Mouse (Mus musculus): ENCODE results near the gene Smoc2.

The Smoc2 gene

DNA sequence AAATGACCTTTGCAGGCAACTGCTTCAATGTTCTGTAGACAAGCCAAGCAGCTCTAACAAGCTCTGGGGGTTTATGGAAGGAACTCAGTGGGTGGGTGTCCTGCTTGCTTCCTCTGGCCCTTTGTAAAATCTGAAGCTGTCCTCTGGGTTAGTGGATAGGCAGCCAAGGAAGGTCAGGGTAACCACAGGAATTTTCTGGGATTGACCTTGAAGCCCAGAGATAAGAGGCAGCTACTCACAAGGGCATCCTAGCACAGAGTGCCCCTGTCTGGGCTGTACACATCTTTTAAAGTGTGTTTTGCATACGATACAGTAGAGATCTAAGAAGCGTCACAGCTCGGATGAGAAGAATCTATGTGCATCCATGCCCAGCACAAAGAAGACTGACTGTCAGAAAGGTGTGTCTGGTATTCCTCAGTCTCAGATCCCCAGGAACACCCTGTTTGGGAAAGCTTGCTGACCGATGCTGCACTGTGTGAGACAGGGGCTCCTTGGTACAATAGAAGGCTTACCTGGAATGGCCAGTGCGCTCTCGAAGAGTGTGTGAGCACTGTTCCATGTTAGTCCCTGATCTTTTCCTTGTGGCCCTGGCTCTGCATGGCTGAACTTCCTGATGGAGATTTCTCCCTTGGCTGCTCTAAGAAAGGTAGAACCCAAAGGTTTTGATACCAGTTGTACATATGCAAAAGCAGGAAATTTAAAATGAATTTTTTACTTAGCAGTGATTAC, 69.9 kb downstream of the Smoc2 start:
- no peak for DNase-seq (ENCODE audit: low read depth)

DNA sequence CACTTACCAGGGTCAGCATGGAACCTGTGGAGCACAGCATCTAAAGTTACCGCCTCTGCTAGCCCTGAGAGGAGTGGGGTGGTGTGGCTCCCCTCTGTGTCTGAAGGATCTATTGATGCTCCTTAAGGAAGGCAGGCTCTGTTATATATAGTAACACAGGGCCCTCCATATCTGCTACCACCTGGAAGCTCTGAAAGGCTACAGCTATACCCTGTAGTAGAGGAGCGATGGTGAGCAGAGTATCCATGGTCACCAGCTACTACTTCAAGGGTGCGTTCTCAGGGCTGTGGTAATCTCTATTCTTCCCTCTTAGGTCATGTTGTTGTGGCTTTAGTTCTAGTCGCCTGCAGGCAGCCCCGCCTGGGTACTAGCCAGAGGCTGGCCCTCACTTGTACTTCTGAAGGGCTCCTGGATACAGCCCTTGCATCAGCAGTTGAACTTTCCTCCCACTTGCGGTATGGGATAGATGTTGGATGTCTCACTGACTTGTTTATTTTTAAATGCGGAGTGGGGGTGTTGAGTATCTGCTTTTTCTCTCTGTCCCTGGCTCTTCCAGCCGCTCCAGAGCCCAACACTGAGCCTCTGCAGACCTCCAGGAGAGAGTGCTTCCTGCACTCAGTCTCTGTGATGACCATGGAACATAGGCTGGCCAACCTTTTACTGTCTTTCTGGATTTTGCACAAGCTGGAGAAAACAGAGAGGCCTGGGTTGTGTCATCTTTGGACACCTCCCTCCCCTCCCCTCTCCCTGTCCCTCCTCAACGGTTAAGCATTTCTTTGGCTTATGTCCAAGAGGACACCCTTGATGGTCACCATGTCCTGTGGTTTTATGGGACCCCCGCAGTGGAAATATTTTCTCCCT, 74.1 kb downstream of the Smoc2 start:
- no peak for DNase-seq (ENCODE audit: low read depth)

DNA sequence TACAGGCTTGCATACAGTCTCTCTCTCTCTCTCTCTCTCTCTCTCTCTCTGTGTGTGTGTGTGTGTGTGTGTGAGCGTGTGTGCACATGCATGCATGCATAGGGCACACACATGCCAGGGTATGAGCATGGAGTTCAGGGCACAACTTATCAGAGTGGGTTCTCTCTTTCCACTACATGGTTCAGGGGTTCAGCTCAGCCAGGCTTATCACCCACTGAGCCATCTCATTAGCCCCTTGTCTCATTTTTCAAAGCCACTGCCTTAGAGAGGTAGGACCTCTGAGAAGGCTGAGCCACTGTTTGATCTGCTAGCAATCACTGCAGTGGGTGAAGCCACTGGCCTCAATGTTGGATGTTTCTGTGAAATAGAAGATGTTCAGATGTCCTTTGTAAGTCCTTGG, 82.2 kb downstream of the Smoc2 start:
- no peak for DNase-seq (ENCODE audit: low read depth)

DNA sequence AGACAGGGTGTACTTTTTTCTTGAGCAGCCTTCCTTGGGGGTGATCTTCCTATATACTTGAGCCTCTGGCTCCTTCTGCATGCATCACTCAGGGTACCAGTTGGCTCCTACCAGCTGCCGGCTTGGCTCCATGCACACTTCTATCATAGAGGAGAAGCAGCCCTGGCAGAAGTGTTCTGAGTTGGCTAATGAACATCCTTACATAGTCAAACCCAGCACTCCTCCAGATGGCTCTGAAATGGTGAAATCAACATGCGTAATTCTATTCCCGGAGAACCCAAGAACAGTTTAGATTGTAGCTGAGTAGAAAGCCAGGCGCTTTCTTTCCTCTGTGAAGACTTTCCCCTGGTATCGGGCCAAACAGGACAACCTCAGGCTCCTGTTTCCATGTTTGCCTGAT, 91.2 kb downstream of the Smoc2 start:
- DNase-seq (ENCODE audit: low read depth), result no peak

DNA sequence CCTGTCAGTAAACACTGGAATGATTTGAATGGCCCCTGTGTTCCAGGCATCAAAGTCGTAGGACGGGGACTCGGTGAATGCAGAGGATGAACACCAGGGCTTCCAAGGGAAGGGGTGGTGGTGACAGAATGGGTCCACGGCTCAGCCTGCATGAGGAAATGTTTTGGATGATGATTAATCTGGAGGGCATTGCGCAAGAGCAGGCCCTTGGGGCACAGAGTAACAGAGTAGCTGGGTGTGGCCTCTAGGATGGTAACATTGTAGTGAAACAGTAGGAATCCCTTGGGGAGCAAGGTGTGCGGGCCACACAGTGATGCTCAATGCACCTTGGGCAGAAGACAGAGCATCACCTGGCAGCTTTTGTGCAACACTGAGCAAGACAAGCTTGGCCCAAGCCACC, 92.3 kb downstream of the Smoc2 start:
- no peak for DNase-seq (ENCODE audit: low read depth)

DNA sequence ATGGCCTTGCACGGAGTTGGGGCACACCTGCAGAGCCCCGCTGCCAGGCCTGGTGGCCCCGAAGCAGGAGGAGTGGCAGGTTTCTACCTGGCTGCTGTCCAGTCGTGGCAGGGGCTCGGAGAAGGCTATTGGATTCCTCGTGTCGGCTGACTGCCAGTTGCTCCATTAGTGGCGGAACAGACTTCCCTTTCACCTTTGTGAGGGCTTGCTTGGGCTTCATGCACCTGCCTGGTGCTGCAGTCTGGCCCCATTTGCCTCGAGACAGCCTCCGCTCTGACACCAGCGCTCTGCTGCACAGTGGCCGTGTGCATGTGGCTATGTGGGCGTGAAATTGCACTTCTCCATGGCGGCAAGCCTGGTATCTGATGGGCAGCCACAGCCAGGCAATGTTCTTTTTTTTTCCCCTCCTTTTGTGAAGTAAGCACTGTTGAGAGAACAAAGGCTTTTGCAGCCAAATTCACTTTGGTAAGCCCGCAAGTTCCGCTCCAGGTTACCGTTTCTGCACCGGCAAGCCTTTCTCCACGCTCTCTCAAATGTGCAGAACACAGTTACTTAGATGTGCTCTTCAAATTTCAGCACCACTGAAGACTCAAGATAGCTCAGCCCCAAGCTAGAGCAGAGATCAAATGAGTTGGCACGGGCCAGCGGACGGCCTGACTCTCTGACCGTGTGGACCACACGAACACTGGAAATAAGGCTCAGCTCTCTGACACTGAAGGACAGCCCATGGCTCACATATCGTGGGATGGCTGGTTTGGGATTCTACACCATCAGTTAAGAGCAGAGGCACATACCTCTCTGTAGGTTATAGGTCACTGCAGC, 93.2 kb downstream of the Smoc2 start:
- no peak for DNase-seq (ENCODE audit: low read depth)

DNA sequence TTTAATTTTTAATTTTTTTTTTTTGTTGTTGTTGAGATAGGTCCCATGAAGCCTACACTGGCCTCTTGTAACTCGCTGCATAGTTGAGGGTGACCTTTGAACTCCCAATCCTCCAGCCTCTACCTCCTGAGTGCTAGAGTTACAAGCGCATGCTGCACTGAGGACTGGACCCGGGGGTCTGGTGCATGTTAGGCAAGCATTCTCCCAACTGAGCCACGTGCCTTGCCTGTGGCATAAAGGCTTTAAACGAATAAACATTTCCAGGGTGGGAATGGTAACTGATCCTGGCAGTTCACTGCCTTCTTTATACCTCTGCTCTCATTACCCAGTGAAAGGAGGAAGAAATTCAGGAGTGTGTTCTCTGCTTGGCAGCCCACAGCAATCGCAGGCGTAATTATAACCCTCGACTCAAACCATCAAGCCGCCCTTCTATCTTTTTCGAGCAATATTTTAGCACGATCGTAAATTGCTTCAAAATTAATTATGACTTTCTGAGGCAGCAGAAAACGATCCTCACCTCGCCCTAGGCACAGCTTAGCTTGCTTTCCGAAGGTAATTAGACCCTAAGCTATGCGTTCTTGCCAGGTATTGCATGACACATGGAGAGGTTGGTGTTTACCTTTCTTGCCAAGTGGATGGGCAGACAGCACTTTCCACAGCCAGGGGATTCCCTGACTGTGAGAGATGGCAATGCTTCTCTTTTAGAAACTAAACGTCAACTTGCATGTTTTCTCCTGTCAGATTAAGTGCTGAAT, 99.6 kb downstream of the Smoc2 start:
- DNase-seq (ENCODE audit: low read depth), result no peak

DNA sequence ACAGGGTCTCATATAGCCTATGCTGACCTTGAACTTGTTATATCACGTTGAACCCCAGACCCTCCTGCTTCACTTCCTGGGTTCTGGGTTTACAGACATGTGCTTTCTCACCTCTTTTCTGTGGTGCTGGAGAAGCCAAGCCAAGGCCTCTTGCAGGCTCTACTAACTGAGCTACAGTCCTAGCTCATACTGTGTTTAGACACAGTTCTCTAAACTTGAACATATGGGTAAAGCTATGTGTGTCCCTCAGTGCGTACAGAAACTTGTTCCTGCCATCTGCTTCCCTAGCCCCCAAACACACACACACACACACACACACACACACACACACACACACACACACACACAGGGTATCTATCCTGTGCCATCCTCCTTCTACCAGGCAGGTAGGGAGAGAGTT, 100.2 kb downstream of the Smoc2 start:
- DNase-seq (ENCODE audit: low read depth), result no peak

DNA sequence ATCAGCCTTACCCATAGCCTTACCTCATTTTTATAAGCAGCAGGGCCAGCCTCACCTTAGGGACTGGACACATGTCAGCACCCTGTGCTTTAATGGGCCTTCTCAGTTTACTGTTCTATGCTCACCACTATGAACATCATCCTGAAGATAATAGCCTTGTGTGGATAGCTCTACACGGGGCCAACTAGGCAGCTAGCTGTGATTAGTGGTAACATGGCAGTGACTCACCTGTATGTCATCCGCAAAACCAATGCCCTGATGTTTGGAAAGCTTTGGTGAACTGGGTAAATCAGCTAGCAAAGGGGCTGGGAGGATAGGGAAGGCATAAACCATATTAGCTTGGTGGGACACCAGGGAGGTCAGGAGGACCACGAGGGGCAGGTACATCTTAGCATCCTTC, 100.7 kb downstream of the Smoc2 start:
- DNase-seq (ENCODE audit: low read depth), result no peak

DNA sequence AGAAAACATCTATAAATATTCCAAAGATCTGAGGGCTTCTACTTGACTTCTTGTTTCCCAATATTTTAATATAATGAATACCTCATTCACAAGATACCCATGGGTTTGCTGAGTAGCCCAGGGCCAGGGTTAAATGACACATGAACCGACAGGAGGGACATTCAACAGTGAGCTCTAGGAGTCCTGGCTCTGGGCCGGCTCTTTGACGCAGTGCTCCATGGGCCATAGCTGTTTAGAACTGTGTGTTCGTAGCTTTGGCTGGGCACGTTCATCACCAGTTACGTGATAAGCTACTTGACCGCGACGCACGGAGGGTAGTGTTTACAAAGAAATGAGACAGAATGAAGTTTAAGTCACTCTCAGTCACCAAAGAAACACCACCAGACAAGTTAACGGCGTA, 101.2 kb downstream of the Smoc2 start:
- no peak for DNase-seq (ENCODE audit: low read depth)

DNA sequence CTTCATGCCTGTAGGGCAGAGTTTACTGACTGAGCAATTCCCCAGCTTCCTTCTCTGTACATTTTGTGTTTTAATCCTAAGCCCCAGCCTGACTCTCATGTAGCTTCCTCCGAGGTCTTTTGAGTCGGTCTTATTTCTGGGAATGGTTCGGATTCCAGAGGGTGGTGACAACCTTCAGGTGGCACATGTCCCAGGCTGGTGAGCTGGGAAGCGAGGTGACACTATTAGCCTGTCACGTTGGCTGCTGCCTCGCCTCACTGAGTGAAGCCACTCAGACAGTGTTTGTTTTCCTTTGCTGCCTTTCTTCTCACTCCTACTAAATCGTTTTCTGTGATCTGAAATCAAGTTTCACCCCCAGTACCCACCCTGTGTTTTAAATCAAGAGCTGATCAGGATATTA, 102.2 kb downstream of the Smoc2 start:
- no peak for DNase-seq (ENCODE audit: low read depth)

DNA sequence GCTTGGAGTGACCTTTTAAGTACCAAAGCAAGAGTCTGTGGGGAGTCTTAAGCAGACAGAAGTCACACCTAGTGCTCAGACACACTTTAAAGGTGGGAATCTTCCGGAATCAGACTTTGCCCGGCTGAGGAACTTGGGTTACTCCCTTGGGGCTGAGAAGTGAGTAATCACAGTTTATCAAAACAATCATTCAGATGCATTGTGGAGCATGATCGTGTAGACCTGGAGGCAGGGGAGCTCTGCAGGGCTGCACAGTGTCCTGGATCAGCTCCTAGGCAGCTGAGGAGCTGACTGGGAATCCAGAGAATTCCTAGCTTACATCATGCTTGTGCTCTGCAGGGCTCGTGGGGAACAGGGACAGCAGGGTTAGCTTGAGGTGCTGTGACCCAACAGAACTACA, 104.7 kb downstream of the Smoc2 start:
- no peak for DNase-seq (ENCODE audit: low read depth)

DNA sequence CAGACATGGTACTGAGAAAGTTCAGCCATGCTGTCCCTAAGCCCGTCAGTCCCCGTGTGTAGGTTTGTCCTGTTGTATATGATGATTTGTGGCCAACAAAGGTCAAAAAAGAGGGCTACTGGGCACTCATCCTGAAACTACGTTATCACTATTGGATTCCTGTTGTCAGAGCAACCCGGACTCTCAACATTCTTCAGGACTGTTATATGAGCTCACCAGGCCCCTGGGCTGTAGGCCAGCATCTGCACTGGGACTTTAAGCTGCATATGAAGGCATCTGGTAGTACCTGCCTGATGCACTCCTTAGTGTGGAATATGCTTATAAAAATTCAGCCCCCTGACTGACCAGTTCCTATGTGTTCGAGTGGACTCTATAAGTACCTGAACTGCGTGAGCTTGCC, 105.7 kb downstream of the Smoc2 start:
- DNase-seq (ENCODE audit: low read depth), result no peak

DNA sequence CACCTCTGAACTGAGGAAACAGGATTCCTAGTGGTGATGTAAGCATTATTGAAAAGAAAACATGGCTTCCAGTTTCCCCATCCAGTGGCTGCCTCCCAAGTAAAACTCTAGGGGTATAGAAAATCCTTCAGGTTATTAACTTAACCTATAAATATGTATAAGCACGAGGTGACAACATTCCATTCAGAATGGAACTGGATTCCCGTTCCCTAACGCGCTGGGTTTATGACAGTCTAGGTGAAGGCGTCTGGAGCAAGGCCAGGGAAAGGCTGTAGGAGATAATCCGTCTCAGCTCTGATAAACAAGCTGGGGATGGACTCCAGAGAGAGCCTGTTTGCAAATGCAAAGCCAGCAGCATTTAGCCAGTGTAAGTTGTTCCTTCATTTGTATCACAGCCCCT, 108.0 kb downstream of the Smoc2 start:
- DNase-seq (ENCODE audit: low read depth), result no peak

DNA sequence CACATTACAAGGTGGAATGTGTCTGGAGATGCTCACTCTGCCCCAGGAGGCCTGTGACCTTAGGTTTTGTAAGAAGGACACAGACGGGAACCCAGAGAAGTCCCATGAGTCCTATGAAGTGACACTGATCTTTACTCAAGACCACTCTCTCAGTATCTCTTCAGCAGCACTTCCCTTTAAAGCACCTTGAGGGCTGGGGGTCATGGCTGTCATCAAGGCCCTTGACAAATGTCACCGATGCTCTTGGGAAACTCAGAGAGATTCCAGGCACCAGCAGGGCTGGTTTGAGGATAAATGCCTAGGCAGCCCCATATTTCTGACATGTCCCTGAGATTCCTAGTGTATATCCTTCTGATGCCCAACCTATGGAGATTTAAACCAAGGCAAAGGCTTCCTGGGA, 113.1 kb downstream of the Smoc2 start:
- no peak for DNase-seq (ENCODE audit: low read depth)

DNA sequence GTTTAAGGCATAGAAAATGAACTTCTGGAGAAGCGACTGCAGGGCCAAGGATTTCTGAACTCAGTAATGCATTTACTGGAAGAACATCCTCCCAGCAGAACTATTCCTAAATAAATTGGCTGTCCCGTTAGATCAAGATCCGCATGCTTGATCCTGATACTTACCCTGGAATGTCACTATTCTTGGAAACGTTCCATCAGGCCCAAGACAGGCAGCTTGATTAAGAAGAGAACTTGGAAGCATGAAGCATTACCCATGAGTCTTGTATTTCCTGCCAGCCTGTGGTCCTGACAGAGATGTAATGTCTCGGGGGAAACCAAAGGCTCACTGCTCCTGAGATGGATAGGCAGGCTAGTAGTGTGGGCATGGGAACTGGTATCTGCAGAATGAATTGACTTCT, 115.6 kb downstream of the Smoc2 start:
- no peak for DNase-seq (ENCODE audit: low read depth)

DNA sequence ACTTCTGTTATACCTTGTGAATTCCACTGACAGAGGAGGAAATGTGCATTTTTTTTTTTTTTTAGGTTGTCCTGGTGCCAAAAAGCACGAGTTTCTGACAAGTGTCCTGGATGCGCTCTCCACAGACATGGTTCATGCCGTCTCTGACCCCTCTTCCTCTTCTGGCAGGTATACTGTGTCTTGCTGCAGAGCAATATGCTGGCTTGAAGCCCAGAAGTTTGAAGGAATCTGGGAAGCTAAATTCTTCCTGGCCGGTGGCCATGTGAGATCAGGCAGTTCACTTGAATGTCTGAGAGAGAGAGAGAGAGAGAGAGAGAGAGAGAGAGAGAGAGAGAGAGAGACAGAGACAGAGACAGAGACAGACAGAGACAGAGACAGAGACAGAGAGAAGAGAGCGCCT, 118.2 kb downstream of the Smoc2 start:
- no peak for DNase-seq (ENCODE audit: low read depth)

DNA sequence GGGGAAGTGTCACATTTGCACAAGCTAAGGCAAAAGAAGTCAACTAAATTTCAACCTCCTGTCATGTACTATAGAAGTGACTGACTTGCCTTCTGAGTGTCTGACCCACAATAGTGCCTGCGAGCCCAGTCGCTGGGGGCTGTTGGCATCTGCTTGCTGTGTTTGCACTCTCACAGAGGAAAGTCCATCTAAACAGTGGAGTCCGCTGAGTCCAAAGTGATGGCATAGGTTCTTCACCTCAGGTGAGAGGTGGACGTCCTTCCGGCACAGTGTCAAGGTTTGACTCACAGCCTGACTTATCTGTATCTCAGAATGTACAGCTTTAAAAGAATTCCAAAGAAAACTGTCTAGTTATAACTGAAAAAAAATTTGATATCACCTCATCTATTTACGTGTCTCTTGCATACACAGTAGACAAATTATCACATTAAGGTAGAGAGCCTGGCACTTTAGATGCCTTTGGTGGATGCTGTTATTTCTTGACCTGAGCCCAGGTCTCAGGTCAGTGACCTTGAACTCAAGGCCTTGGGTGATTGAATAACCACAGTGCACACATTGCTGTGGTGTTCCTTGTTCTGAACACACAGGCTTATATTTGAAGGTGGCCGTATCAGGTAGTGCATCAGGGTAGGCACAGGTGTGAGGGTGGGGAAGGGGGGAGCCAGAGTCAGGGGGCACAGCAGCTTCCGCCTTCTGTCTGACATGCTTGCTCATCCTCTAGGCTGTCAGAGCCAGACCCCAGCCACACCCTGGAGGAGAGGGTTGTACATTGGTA, 119.5 kb downstream of the Smoc2 start:
- DNase-seq (ENCODE audit: low read depth), result no peak

DNA sequence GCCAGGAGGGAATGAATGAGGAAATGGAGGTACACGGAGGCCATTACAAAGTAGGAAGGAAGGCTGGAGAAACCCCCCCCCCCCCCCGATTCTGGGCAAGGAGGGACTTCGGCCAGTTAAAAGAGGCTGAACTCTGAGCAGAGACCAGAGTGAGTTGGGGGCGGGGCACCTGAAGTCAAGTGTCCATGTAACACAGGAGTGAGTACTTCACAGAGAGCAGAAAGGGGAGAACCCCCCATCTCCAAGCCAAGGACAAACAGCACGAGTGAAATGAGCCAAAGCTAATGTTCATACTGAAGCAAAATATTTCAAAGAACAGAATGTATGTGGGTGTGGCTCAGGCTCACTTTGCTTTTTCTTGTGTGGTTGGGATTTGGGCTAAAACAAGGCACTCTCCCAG, 121.7 kb downstream of the Smoc2 start:
- DNase-seq (ENCODE audit: low read depth), result no peak

DNA sequence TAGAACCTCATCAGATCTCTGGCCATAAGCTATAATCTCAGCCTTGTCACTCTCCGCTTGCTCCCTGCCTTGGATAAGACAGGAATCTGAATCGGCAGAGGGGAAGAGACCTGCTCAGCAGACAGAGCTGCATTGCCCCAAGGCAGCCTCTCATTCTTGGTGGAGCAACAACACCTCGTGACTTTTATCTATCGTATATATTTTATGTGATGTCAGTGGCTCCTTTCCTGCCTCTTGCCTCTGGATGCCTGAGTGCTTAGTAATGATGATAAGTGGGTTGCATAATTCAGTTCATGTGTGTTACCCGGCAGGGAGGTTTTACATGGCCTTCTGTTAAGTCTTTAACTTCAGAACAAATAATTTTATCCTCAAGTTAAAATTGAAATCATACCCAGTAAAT, 128.6 kb downstream of the Smoc2 start:
- DNase-seq (ENCODE audit: low read depth), result no peak

DNA sequence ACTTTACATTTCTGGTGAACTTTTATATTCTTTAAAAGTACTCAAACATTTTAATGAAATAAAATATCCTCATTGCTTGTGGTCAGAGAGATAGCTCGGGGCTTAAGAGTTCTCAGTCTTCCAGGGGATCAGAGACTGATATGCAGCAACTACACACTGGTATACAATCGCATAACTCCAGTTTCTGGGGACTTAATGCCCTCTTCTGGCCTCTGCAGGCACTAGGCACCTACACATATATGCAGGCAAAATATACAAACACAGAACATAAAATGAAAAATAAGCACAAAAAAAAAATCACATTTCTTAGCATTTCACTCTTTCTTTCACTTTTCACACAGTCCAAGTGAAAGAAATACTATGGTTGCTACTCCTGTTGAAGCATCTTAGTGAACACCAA, 133.2 kb downstream of the Smoc2 start:
- DNase-seq (ENCODE audit: low read depth), result no peak

Data from naive thymus-derived CD4-positive, alpha-beta T cell, adult 2 months (primary cell).